Mouse (Mus musculus): ENCODE results near the gene Eif2ak3. TPM values are rescaled to one million over a fixed set of nuclear protein-coding genes. Genes with fewer than 3 reads are reported as not detected.

The Eif2ak3 gene
- total RNA-seq, 2 experiments from 2014 or later, result 25.3 to 28.6 TPM

DNA sequence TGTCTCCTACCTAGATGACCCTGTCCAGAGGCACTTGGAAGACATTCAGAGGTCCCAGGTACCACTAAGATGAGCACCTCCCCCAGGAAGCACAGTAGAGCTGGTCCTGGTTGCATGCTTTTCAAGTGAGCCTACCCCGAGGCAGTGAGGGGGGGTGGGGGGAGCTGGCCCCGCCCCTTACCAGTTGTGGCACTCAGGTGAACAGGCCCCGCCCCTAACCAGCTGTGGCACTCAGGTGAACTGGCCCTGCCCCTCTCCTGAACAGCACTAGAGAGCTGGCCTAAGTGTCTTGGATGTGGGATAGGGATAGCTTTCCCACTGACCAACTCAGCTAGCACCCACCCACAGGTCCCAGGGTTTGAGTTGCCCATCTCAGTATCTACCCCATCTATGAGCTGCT is 5.8 kb upstream of the Eif2ak3 start:
- TF ChIP-seq CTCF (IDR thresholded peaks at IDR 0.05), result no peak
- no peak overlapping the region for H3K4me3 ChIP-seq
- no peak overlapping the region for H3K27ac ChIP-seq
- intact Hi-C loops (cut with DNase I), result no loop called here
- DNase-seq (ENCODE audit: extremely low spot score in 1 of 2, low spot score in 2 of 2), result no peak

DNA sequence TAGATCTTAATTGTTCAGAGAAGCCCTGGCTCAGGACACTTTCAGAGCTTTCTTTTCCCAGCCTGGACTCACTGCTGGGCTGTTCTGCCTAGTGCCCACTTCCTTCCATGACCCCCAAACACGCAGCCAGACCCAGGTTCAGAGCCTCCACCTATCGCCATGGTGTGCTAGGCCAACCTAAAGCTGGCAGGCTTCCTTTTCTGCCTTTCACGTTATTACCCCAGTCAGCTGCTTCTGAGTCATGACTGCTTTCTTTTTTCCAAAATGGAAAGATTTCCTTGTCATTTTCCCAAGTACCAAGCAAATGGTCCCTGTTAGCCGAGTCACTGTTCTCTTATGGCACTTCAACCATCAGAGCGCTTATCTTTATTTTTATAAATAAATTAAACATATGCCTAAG is 4.0 kb upstream of the Eif2ak3 start:
- intact Hi-C loops (cut with DNase I), result loop anchor here (5.0 kb wide), 1 partner anchor 42 kb away; no protein-coding TSS in a partner anchor
- no peak for TF ChIP-seq CTCF (IDR thresholded peaks at IDR 0.05)
- Histone ChIP-seq H3K4me3 (no peak overlapping the region), H3K27ac (no peak overlapping the region)
- no peak for DNase-seq (ENCODE audit: extremely low spot score in 1 of 2, low spot score in 2 of 2)

DNA sequence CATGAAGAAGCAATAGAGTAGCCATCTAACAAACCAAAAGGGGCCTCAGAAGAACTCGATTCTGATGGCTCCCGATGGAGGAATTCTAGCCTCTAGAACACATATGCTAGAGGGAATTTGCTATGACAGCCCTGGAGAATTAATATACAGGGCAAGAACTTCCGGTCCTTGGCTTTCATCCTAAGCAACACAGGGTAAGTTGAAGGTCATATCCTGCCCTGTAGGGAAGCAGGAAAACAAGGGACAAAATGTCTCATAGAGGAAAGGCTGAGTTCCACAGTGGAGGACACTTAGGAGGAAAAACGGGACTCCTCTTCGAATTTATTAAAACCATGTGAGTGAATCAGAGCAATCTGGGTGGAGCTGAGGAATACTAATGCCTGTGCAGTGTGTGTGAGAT is 1.3 kb upstream of the Eif2ak3 start:
- no peak overlapping the region; the same call in 1 of the 2 replicates for H3K4me3 ChIP-seq
- intact Hi-C loops (cut with DNase I), result loop anchor here (5.0 kb wide), 1 partner anchor 39 kb away; no protein-coding TSS in a partner anchor
- no peak for DNase-seq (ENCODE audit: extremely low spot score in 1 of 2, low spot score in 2 of 2)
- no peak for TF ChIP-seq CTCF (IDR thresholded peaks at IDR 0.05)
- no peak overlapping the region for H3K27ac ChIP-seq

DNA sequence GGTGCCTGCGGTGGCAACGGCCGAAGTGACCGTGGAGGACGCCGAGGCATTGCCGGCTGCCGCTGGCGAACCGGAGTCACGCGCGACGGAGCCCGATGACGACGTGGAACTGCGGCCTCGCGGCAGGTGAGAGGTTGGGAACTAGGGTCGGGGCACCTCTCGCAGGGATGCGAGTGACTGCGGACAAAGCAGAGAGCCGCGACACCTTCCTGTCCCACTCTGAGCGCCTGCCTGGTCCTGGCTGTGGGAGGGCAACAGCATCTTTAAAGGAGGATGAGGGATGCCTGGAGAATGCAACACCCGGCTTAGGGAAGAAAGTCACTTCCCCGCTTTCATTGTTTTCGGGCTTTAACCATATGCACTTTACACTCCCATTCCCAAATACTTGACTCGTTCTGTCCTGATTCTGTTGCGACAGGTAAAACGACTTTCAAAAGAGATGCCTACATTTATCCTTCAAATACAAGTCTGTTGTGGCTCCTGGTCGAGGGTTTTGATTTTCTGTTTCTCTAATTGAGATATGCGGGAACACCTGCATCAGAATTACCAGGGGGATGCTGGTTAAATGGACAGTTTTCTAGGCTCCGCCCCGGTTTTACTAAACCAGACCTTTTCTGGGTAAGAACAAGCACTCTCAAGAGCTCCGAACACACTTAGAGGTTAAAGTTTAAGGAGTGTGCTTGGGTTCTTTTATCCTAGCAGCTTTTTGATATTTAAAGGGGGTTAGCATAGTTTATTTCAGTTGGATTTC is 756 bp downstream of the Eif2ak3 start:
- intact Hi-C loops (cut with DNase I), result loop anchor here (5.0 kb wide), 1 partner anchor 37 kb away; no protein-coding TSS in a partner anchor

DNA sequence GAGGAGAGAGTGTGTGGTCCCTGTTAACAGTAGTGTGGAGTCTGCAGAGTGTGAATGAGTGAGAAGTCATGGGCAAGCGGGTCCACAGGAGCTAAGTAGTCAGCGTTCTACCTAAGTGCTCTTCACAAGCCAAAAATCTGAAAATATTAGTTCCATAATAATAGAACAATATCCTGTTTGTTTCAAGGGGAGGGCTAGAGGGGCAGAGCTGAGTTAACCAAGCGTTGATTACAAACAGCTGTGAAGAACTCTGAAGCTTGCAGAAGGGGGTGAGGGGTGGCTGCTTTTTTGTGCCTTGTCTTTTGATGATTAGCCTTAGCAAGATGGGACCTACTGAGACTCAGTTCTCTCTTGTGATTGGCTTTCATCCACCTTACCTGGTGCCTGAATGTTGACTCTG is 3.1 kb downstream of the Eif2ak3 start:
- no peak for DNase-seq (ENCODE audit: extremely low spot score in 1 of 2, low spot score in 2 of 2)
- intact Hi-C loops (cut with DNase I), result no loop called here
- no peak for TF ChIP-seq CTCF (IDR thresholded peaks at IDR 0.05)
- Histone ChIP-seq H3K4me3 (no peak overlapping the region), H3K27ac (no peak overlapping the region)

More for the DNA sequence above, 756 bp downstream of the Eif2ak3 start:
- peak in 1 of 2 experiments; percentile 62 for DNase-seq (ENCODE audit: extremely low spot score in 1 of 2, low spot score in 2 of 2)
- H3K27ac ChIP-seq, result peak overlapping the region; percentile 85
- TF ChIP-seq CTCF (IDR thresholded peaks at IDR 0.05), result no peak
- H3K4me3 ChIP-seq, result peak overlapping the region; percentile 97

DNA sequence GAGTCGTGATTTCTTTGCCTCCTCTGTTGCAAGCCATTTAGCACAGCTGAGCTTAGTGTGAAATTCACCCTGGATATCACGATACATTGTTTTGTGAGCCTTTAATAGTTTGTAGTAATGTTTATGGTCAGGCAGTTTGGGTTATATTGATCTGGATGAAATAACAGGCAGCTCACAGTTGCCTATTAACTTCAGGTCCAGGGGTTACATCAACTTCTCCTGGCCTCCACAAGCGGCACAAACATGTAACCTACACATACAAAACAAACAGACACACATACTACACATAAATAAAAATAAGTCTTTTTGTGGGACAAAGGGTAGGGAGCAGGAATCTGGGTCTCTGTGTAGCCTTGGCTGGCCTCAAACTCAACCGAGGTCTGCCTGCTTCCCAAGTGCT is 9.1 kb downstream of the Eif2ak3 start:
- DNase-seq (ENCODE audit: extremely low spot score in 1 of 2, low spot score in 2 of 2), result no peak
- intact Hi-C loops (cut with DNase I), result no loop called here
- no peak for TF ChIP-seq CTCF (IDR thresholded peaks at IDR 0.05)
- no peak overlapping the region for H3K4me3 ChIP-seq
- H3K27ac ChIP-seq, result no peak overlapping the region

DNA sequence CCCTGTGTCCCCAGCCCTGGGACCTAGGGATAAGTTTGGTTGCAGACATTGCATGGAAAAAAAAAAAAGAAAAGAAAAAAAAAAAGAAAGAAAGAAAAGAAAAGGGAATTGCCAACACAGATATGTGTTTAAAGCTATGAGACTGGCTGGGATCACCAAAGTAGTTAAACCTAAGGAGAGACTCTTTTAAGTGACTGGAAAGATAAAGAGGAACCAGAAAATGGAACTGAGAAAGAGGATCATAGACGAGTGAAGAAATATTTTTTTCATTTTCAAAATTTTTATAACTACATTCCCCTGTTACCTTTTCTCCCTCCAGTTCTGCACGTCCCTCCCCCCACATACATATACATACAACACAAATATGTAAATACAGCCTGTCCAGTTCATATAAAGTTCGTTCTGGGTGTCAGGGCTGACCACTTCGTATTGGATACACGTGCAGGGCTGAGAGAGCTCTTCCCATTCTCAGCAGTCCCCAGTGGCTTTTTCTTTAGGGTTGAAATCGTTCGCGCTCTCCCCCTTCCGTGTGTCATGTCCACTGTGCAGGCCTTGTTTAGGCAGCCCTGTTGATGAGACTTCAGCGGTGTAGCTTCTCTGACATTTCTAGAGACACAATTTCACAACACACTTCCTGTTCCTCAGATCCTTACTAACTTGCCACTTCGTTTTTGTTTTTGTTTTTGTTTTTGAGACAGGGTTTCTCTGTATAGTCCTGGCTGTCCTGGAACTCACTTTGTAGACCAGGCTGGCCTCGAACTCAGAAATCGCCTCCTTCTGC is 11.4 kb downstream of the Eif2ak3 start:
- intact Hi-C loops (cut with DNase I), result no loop called here
- no peak overlapping the region for H3K27ac ChIP-seq
- H3K4me3 ChIP-seq, result no peak overlapping the region
- no peak for DNase-seq (ENCODE audit: extremely low spot score in 1 of 2, low spot score in 2 of 2)
- no peak for TF ChIP-seq CTCF (IDR thresholded peaks at IDR 0.05)

DNA sequence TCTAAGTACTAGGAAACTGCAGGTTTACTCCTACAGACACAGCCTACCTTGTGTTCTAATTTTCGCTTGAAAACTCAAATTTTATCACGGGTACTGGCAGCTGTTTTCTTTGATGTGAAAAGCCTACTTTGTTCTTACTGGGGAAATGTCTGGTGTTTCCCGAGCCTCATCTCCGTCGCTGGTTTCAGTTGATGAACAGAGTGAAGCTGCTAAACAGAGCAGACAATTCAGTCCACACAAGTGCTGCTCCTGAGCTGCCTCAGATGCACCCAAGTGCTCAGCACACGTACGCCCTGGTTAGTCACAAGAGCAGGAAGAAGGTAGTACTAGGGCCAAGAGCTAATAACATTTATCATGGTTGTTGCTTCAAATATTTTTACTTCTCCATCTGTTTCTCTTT is 18.4 kb downstream of the Eif2ak3 start:
- intact Hi-C loops (cut with DNase I), result no loop called here
- DNase-seq (ENCODE audit: extremely low spot score in 1 of 2, low spot score in 2 of 2), result no peak
- no peak for TF ChIP-seq CTCF (IDR thresholded peaks at IDR 0.05)
- Histone ChIP-seq H3K4me3 (no peak overlapping the region), H3K27ac (no peak overlapping the region)

DNA sequence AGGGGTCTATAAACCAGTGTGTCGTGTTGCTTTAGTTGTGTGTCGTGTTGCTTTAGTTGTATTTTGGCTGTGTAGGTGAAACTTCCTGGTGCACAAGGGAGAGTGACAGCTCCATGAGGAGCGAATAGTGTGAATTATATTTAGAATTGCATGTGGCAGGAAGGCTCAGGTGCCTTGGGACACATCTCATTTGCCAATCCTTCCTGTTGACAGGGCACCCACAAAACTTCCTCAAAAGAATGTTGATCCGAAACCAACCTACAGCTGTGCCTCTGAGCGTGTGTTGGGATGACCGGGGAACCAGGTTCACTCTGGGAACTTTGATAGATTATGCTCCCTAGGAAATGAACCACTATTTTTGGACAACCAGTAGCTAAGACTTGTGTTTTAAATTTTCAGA is 20.0 kb downstream of the Eif2ak3 start:
- intact Hi-C loops (cut with DNase I), result no loop called here
- no peak for DNase-seq (ENCODE audit: extremely low spot score in 1 of 2, low spot score in 2 of 2)
- H3K4me3 ChIP-seq, result no peak overlapping the region

DNA sequence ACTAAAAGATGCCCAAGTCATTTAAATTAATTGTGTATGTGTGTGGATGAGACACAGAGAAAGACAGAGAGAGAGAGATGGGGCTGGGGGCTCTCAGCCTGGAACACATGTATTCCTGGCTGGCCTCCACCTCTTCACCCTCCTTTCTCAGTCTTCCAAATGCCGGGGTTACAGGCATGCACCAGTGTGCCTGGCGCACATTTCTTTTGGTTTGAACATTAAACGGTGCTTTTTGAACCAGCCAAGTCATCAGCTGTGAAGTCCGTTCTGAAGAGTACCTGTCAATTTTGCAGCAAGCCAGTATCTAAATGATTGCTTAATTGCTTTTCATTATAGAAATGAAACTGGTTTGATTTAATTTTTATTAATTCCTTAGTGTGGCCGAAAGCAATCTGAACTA is 22.4 kb downstream of the Eif2ak3 start:
- no peak for TF ChIP-seq CTCF (IDR thresholded peaks at IDR 0.05)
- Histone ChIP-seq H3K4me3 (no peak overlapping the region), H3K27ac (no peak overlapping the region)
- no peak for DNase-seq (ENCODE audit: extremely low spot score in 1 of 2, low spot score in 2 of 2)
- intact Hi-C loops (cut with DNase I), result no loop called here

More for the DNA sequence above, 20.0 kb downstream of the Eif2ak3 start:
- no peak for TF ChIP-seq CTCF (IDR thresholded peaks at IDR 0.05)
- no peak overlapping the region for H3K27ac ChIP-seq

DNA sequence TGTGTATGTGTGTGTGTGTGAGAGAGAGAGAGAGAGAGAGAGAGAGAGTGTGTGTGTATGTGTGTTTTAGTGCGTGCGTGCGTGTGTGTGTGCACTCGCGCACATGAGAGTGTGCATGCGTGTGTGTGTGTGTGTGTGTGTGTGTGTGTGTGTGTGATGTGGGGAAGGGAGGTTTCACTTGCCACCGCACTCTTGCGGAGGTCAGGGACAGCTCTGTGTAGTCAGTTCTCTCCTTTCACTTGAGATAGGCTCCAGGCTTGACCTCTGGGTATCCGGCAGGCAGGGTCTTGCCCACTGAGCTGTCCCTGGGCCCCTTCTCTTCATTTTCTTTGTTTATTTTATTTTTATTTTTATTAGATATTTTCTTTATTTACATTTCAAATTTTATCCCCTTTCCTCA is 23.0 kb downstream of the Eif2ak3 start:
- Histone ChIP-seq H3K27ac (no peak overlapping the region), H3K4me3 (no peak overlapping the region)
- no peak for TF ChIP-seq CTCF (IDR thresholded peaks at IDR 0.05)
- no peak for DNase-seq (ENCODE audit: extremely low spot score in 1 of 2, low spot score in 2 of 2)
- intact Hi-C loops (cut with DNase I), result no loop called here

DNA sequence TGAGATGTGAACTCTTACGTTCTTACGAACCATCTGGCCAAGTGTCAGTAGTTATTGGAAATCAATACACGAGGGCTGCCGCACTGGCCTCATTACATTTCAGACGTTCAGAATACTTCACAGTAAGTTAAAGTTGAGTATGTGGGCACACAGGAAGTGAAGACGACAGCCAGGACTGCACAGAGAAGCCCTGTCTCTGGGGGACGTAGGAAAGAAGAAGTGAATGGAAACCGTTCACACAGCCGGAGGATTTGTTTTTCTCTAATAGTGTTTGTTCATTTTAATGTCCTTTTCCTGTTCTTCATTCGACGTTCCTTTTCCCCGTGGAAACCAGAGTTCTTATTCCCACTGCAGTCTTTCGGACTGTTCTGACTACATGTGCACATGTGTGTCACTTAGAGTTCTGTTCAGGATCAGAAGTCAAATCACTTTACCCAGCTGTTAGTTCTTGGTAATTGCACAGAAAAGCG is 27.2 kb downstream of the Eif2ak3 start:
- DNase-seq (ENCODE audit: extremely low spot score in 1 of 2, low spot score in 2 of 2), result no peak
- intact Hi-C loops (cut with DNase I), result no loop called here
- H3K4me3 ChIP-seq, result peak overlapping the region; percentile 23; the same call in 1 of the 2 replicates
- no peak for TF ChIP-seq CTCF (IDR thresholded peaks at IDR 0.05)
- H3K27ac ChIP-seq, result peak overlapping the region; percentile 56
